Comparison of ENCODE assay signal across 7 mouse cellular contexts in genomic region chr2:73660566-73661134, GRCm38 (mm10).
A peak's percentile ranks its signal among the peaks of the same experiment; 100 is the strongest.
DNase-seq lines count a peak whose midpoint lies in the region; ATAC-seq lines count a peak whose summit lies in the region.

No protein-coding gene starts in this region.

- no peak for DNase-seq in kidney, postnatal 36 days
- no peak for DNase-seq in hindbrain, embryonic 11.5 days (ENCODE audit: low spot score)
- DNase-seq in spleen, postnatal 14 days (ENCODE audit: low spot score in 2 of 2): no peak
- DNase-seq in cerebellum, adult 11-12 months: no peak

- peak overlapping the region; percentile 29; the same call in 1 of the 2 replicates for H3K4me3 ChIP-seq in kidney, embryonic 14.5 days (ENCODE audit: low read length)
- no peak overlapping the region for H3K4me3 ChIP-seq in embryonic facial prominence, embryonic 12.5 days
- H3K4me3 ChIP-seq in hindbrain, embryonic 11.5 days (ENCODE audit: low read depth, low read length): no peak overlapping the region
- peak overlapping the region; percentile 32 for H3K4me3 ChIP-seq in midbrain, embryonic 16.5 days (ENCODE audit: low read depth, low read length)

- peak; percentile 48; the same call in 1 of the 2 replicates for ATAC-seq in kidney, embryonic 14.5 days (ENCODE audit: low FRiP score, low TSS enrichment)
- ATAC-seq in embryonic facial prominence, embryonic 12.5 days (ENCODE audit: insufficient number of reproducible peaks, insufficient read depth, low FRiP score, low TSS enrichment): 0 out of 2 replicates have a peak, but pooled peaks have one; percentile 5
- peak; percentile 51 for ATAC-seq in hindbrain, embryonic 11.5 days (ENCODE audit: low FRiP score)
- peak; percentile 26; the same call in 1 of the 2 replicates for ATAC-seq in midbrain, embryonic 16.5 days

- no peaks in the 10 kb centered on the region for H3K9me3 ChIP-seq in kidney, embryonic 14.5 days (ENCODE audit: control insufficient read depth, low read length)
- H3K9me3 ChIP-seq in embryonic facial prominence, embryonic 12.5 days: no peaks in the 10 kb centered on the region
- no peaks in the 10 kb centered on the region for H3K9me3 ChIP-seq in hindbrain, embryonic 11.5 days (ENCODE audit: control insufficient read depth, low read length)
- H3K9me3 ChIP-seq in midbrain, embryonic 16.5 days (replicated peaks; ENCODE audit: control insufficient read depth, low read length, poor library complexity, severe bottlenecking): no peaks in the 10 kb centered on the region

- no peak overlapping the region for H3K27ac ChIP-seq in kidney, embryonic 14.5 days (ENCODE audit: low read depth, low read length)
- no peak overlapping the region for H3K27ac ChIP-seq in embryonic facial prominence, embryonic 12.5 days
- H3K27ac ChIP-seq in hindbrain, embryonic 11.5 days (ENCODE audit: low read depth, low read length): no peak overlapping the region
- H3K27ac ChIP-seq in midbrain, embryonic 16.5 days (ENCODE audit: low read length): no peak overlapping the region; the same call in 1 of the 2 replicates

- peak overlapping the region; percentile 46 for H3K4me2 ChIP-seq in kidney, embryonic 14.5 days (replicated peaks; ENCODE audit: low read depth, low read length)
- peak overlapping the region; percentile 33 for H3K4me2 ChIP-seq in embryonic facial prominence, embryonic 12.5 days (replicated peaks)
- peak overlapping the region; percentile 28; the same call in 1 of the 2 replicates for H3K4me2 ChIP-seq in hindbrain, embryonic 11.5 days (replicated peaks; ENCODE audit: low read depth, low read length)
- H3K4me2 ChIP-seq in midbrain, embryonic 16.5 days (ENCODE audit: low read length): peak overlapping the region; percentile 52

- H3K27me3 ChIP-seq in kidney, embryonic 14.5 days (ENCODE audit: control insufficient read depth, insufficient read depth, low read length): no peaks in the 10 kb centered on the region
- H3K27me3 ChIP-seq in embryonic facial prominence, embryonic 12.5 days: no peaks in the 10 kb centered on the region
- no peaks in the 10 kb centered on the region for H3K27me3 ChIP-seq in hindbrain, embryonic 11.5 days (ENCODE audit: control insufficient read depth, insufficient read depth, low read length)
- H3K27me3 ChIP-seq in midbrain, embryonic 16.5 days (ENCODE audit: control insufficient read depth, insufficient read depth, low read depth, low read length): no peaks in the 10 kb centered on the region

- H3K4me1 ChIP-seq in kidney, embryonic 14.5 days (ENCODE audit: control insufficient read depth, insufficient read depth, low read length): peaks cover 13% of the 10 kb centered on the region; the same call in 1 of the 2 replicates
- peaks cover 20% of the 10 kb centered on the region for H3K4me1 ChIP-seq in embryonic facial prominence, embryonic 12.5 days
- peaks cover 3% of the 10 kb centered on the region; the same call in 1 of the 2 replicates for H3K4me1 ChIP-seq in hindbrain, embryonic 11.5 days (replicated peaks; ENCODE audit: control insufficient read depth, insufficient read depth, low read length)
- peaks cover 37% of the 10 kb centered on the region for H3K4me1 ChIP-seq in midbrain, embryonic 16.5 days (ENCODE audit: control insufficient read depth, insufficient read depth, low read length)

- no peaks in the 10 kb centered on the region for H3K36me3 ChIP-seq in kidney, embryonic 14.5 days (ENCODE audit: control insufficient read depth, insufficient read depth, low read length)
- H3K36me3 ChIP-seq in embryonic facial prominence, embryonic 12.5 days: no peaks in the 10 kb centered on the region
- H3K36me3 ChIP-seq in hindbrain, embryonic 11.5 days (ENCODE audit: control insufficient read depth, insufficient read depth, low read length): no peaks in the 10 kb centered on the region
- H3K36me3 ChIP-seq in midbrain, embryonic 16.5 days (ENCODE audit: control insufficient read depth, insufficient read depth, low read length): no peaks in the 10 kb centered on the region

- 85% methylated on average over 11 of the region's 11 CpGs for WGBS in kidney, embryonic 14.5 days
- 87% methylated on average over 11 of the region's 11 CpGs for WGBS in embryonic facial prominence, embryonic 12.5 days
- 85% methylated on average over 11 of the region's 11 CpGs for WGBS in hindbrain, embryonic 11.5 days
- 81% methylated on average over 11 of the region's 11 CpGs for WGBS in midbrain, embryonic 16.5 days

- no peak overlapping the region for H3K9ac ChIP-seq in kidney, embryonic 14.5 days (ENCODE audit: low read depth, low read length)
- no peak overlapping the region for H3K9ac ChIP-seq in embryonic facial prominence, embryonic 12.5 days
- no peak overlapping the region for H3K9ac ChIP-seq in hindbrain, embryonic 11.5 days (ENCODE audit: low read depth, low read length)
- H3K9ac ChIP-seq in midbrain, embryonic 16.5 days (ENCODE audit: low read depth, low read length): 0 out of 2 replicates have a peak overlapping the region, but pooled peaks have one; percentile 23

Comparison
In these comparisons a context has a peak if more than half of its experiments do, and no peak if none do; other contexts are left out.
1. H3K4me3 ChIP-seq: peak in kidney, embryonic 14.5 days (single experiment) and midbrain, embryonic 16.5 days (single experiment); none in embryonic facial prominence, embryonic 12.5 days (single experiment) and hindbrain, embryonic 11.5 days (single experiment).
2. Peak in every context shown above with its lines, with median percentiles within 50 percentile points of each other: ATAC-seq and H3K4me2 ChIP-seq.